Mouse (Mus musculus): Measurements from ENCODE around the gene Acyp2.

DNA sequence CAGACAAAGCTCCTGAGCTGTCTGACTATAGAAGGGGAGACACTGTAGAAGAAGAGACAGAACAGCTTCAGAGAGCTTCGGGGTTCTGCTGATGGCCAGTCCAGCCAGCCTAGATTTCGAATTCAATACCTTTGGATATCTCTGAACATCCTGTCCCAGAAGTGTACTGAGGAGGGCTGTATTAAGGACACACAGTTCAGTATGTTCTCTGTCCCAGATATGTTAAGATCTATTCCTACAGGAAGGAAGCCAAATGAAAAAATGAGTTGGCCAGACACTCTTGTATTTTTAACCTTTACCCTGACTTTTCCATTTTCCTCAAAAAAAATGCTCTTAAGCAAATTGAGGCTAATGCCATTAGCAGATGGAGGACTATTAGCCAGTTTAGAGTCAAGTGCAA lies 132.3 kb downstream of the Acyp2 start:
- TF ChIP-seq POLR2A (IDR thresholded peaks at IDR 0.05; ENCODE audit: insufficient read depth, low read length): no peak
- no peak for TF ChIP-seq CTCF (IDR thresholded peaks at IDR 0.05; ENCODE audit: low read depth, low read length)
